9 mouse cellular contexts compared by ENCODE assay signal in genomic region chr1:74028881-74029266, GRCm38 (mm10).
DNase-seq lines count a peak whose midpoint lies in the region; ATAC-seq lines count a peak whose summit lies in the region.
"Had no signal": no experiment of that assay in that cellular context is flagged by ENCODE, and none has a peak within 500 bp of the region (broad histone marks: within the 10 kb centered on the region; RNA-seq: fewer than 3 reads in every experiment).

No protein-coding gene starts in this region.

- peak overlapping the region; percentile 88 for H3K27ac ChIP-seq in intestine, embryonic 16.5 days (ENCODE audit: low read length)
- H3K27ac ChIP-seq in intestine, embryonic 15.5 days = no peak overlapping the region
- H3K27ac ChIP-seq in embryonic facial prominence, embryonic 10.5 days (replicated peaks) = peak overlapping the region; percentile 85; the same call in 1 of the 2 replicates
- H3K27ac ChIP-seq: midbrain, embryonic 12.5 days had no signal

- no peaks in the 10 kb centered on the region for H3K27me3 ChIP-seq in intestine, embryonic 16.5 days (replicated peaks; ENCODE audit: control insufficient read depth, insufficient read depth, low read length)
- H3K27me3 ChIP-seq in intestine, embryonic 15.5 days (replicated peaks) = no peaks in the 10 kb centered on the region
- H3K27me3 ChIP-seq in embryonic facial prominence, embryonic 10.5 days (replicated peaks; ENCODE audit: low read depth, poor library complexity, severe bottlenecking) = 0 out of 2 replicates have a peak, but pooled peaks cover 3% of the 10 kb centered on the region
- H3K27me3 ChIP-seq: midbrain, embryonic 12.5 days had no signal

- H3K9me3 ChIP-seq in intestine, embryonic 16.5 days (ENCODE audit: control insufficient read depth, low read length) = no peaks in the 10 kb centered on the region
- no peaks in the 10 kb centered on the region for H3K9me3 ChIP-seq in intestine, embryonic 15.5 days
- H3K9me3 ChIP-seq in embryonic facial prominence, embryonic 10.5 days = no peaks in the 10 kb centered on the region
- H3K9me3 ChIP-seq: midbrain, embryonic 12.5 days had no signal

- no peak overlapping the region for H3K4me2 ChIP-seq in intestine, embryonic 16.5 days (ENCODE audit: low read depth, low read length)
- H3K4me2 ChIP-seq in intestine, embryonic 15.5 days (replicated peaks) = no peak overlapping the region
- H3K4me2 ChIP-seq: midbrain, embryonic 12.5 days had no signal

- H3K4me1 ChIP-seq in intestine, embryonic 16.5 days (ENCODE audit: control insufficient read depth, insufficient read depth, low read length) = peaks cover 79% of the 10 kb centered on the region
- peaks cover 71% of the 10 kb centered on the region for H3K4me1 ChIP-seq in intestine, embryonic 15.5 days (replicated peaks)
- H3K4me1 ChIP-seq in embryonic facial prominence, embryonic 10.5 days = peaks cover 100% of the 10 kb centered on the region

- DNase-seq in embryonic facial prominence, embryonic 10.5 days (ENCODE audit: low spot score) = no peak
- DNase-seq in heart, postnatal 10 days = peak; percentile 81 to 83
- DNase-seq in lung, postnatal 25 days (ENCODE audit: low spot score) = peak; percentile 51
- no peak for DNase-seq in neural tube, embryonic 10.5 days (ENCODE audit: extremely low spot score, low spot score)

- no peak; the same call in 1 of the 2 replicates for ATAC-seq in intestine, embryonic 16.5 days
- no peak for ATAC-seq in intestine, embryonic 15.5 days
- ATAC-seq in cerebellum, adult (ENCODE audit: insufficient number of reproducible peaks, low FRiP score, low TSS enrichment) = no peak
- ATAC-seq in monocyte, adult 5-6 weeks (replicated peaks; ENCODE audit: insufficient number of reproducible peaks, low FRiP score, low TSS enrichment, poor library complexity, severe bottlenecking) = no peak

- H3K4me3 ChIP-seq in intestine, embryonic 16.5 days (ENCODE audit: low read length) = no peak overlapping the region
- H3K4me3 ChIP-seq in intestine, embryonic 15.5 days (replicated peaks) = no peak overlapping the region
- no peak overlapping the region for H3K4me3 ChIP-seq in embryonic facial prominence, embryonic 10.5 days
- H3K4me3 ChIP-seq: midbrain, embryonic 12.5 days had no signal

- H3K36me3 ChIP-seq in intestine, embryonic 16.5 days (ENCODE audit: control insufficient read depth, insufficient read depth, low read length) = no peaks in the 10 kb centered on the region
- no peaks in the 10 kb centered on the region for H3K36me3 ChIP-seq in intestine, embryonic 15.5 days
- H3K36me3 ChIP-seq in embryonic facial prominence, embryonic 10.5 days (replicated peaks) = no peaks in the 10 kb centered on the region
- H3K36me3 ChIP-seq: midbrain, embryonic 12.5 days had no signal

- intact Hi-C loops in heart, postnatal 10 days (cut with DNase I) = no loop called here

- no peak overlapping the region for H3K9ac ChIP-seq in intestine, embryonic 16.5 days (ENCODE audit: low read depth, low read length)
- H3K9ac ChIP-seq in intestine, embryonic 15.5 days = no peak overlapping the region
- H3K9ac ChIP-seq: midbrain, embryonic 12.5 days had no signal

- 60% methylated on average over 5 of the region's 5 CpGs for WGBS in intestine, embryonic 16.5 days
- WGBS in intestine, embryonic 15.5 days = 60% methylated on average over 5 of the region's 5 CpGs
- WGBS in embryonic facial prominence, embryonic 10.5 days = 84% methylated on average over 5 of the region's 5 CpGs

Comparison
In these comparisons a context has a peak if more than half of its experiments do, and no peak if none do; other contexts are left out.
1. DNase-seq: peak in heart, postnatal 10 days (2 of 2) and lung, postnatal 25 days (single experiment); none in embryonic facial prominence, embryonic 10.5 days (single experiment) and neural tube, embryonic 10.5 days (single experiment).